Mouse (Mus musculus) left cerebral cortex, postnatal 25 days (tissue): Measurements from ENCODE around the gene Uba5. TPM values are rescaled to one million over a fixed set of nuclear protein-coding genes. Genes with fewer than 3 reads are reported as not detected.

Experiments
- DNase-seq, 2 experiments: peaks; one replicate each; pipeline ENCODE4 v3.0.0; 2022; ENCODE audit warnings: low spot score in 2 of 2, mixed read lengths in 1 of 2
- intact Hi-C: fragments of 180-260 bp; cut with DNase I; formaldehyde crosslinking; loops from one replicate; pipeline ENCODE4 v1.15.1; 2025
- total RNA-seq, 2 experiments: library from RNA; stranded (reverse); gene quantifications; 2 replicates each; pipeline ENCODE4 v1.2.3; 2021

Gene Uba5
- total RNA-seq, 2 experiments from 2014 or later = 39.8 to 42.0 TPM

GRCm38 (mm10) chr9:104070863-104071604, 8.1 kb upstream of the Uba5 start:
- no peak for DNase-seq
- intact Hi-C loops = loop anchor here (10.0 kb wide), 2 partner anchors 114 to 234 kb away; no protein-coding TSS in a partner anchor

GRCm38 (mm10) chr9:104070241-104070640, 7.3 kb upstream of the Uba5 start:
- no peak for DNase-seq
- intact Hi-C loops = loop anchor here (10.0 kb wide), 2 partner anchors 115 to 235 kb away; no protein-coding TSS in a partner anchor

GRCm38 (mm10) chr9:104064571-104064970, 1.6 kb upstream of the Uba5 start:
- DNase-seq = no peak
- intact Hi-C loops = no loop called here

GRCm38 (mm10) chr9:104063244-104063961, 469 bp upstream of the Uba5 start, which contains the start of gene Acad11:
Gene Acad11 (plus strand): TSS chr9:104063377.
- peak; percentile 88 to 92 for DNase-seq
- intact Hi-C loops = loop anchor here (2.0 kb wide), 1 partner anchor 61 kb away; the partner anchor contains the start of gene Nphp3

GRCm38 (mm10) chr9:104051028-104051427, 11.9 kb downstream of the Uba5 start:
- intact Hi-C loops = loop anchor here (10.0 kb wide), 1 partner anchor 114 kb away; no protein-coding TSS in a partner anchor
- DNase-seq = no peak

- intact Hi-C loops = no loop called here
- no peak for DNase-seq
Observed at GRCm38 (mm10) chr9:104043676-104044075, 19.3 kb downstream of the Uba5 start.

GRCm38 (mm10) chr9:104040362-104040761, 22.6 kb downstream of the Uba5 start, which contains the start of gene Gm28305:
Gene Gm28305 (plus strand): TSS chr9:104040662.
- no peak for DNase-seq
- intact Hi-C loops = no loop called here

GRCm38 (mm10) chr9:104039742-104040141, 23.2 kb downstream of the Uba5 start:
- intact Hi-C loops = no loop called here
- DNase-seq = no peak

- intact Hi-C loops = no loop called here
- no peak for DNase-seq
Observed at GRCm38 (mm10) chr9:104039031-104039695, 23.8 kb downstream of the Uba5 start.

GRCm38 (mm10) chr9:104038266-104038665, 24.7 kb downstream of the Uba5 start:
- intact Hi-C loops = no loop called here
- DNase-seq = no peak

- intact Hi-C loops = no loop called here
- peak; percentile 70 for DNase-seq
Observed at GRCm38 (mm10) chr9:104035261-104036015, 27.5 kb downstream of the Uba5 start.

- intact Hi-C loops = no loop called here
- no peak for DNase-seq
Observed at GRCm38 (mm10) chr9:104034718-104035117, 28.2 kb downstream of the Uba5 start.

- no peak for DNase-seq
- intact Hi-C loops = no loop called here
Observed at GRCm38 (mm10) chr9:104034231-104034630, 28.7 kb downstream of the Uba5 start.

GRCm38 (mm10) chr9:104029861-104030260, 33.1 kb downstream of the Uba5 start:
- no peak for DNase-seq
- intact Hi-C loops = no loop called here

- no peak for DNase-seq
- intact Hi-C loops = no loop called here
Observed at GRCm38 (mm10) chr9:104027186-104027585, 35.7 kb downstream of the Uba5 start.

GRCm38 (mm10) chr9:104021026-104021425, 41.9 kb downstream of the Uba5 start:
- intact Hi-C loops = no loop called here
- DNase-seq = no peak

- peak in 1 of 2 experiments; percentile 61 for DNase-seq
- intact Hi-C loops = no loop called here
Observed at GRCm38 (mm10) chr9:104014526-104014925, 48.4 kb downstream of the Uba5 start.

- intact Hi-C loops = loop anchor here (2.0 kb wide), 1 partner anchor 60 kb away; the partner anchor contains the start of genes Acad11 and Uba5
- peak; percentile 74 to 85 for DNase-seq
Observed at GRCm38 (mm10) chr9:104002913-104003330, 60.0 kb downstream of the Uba5 start.
